Mouse (Mus musculus): Measurements from ENCODE around the gene Defb38.

Defb38 gene

DNA sequence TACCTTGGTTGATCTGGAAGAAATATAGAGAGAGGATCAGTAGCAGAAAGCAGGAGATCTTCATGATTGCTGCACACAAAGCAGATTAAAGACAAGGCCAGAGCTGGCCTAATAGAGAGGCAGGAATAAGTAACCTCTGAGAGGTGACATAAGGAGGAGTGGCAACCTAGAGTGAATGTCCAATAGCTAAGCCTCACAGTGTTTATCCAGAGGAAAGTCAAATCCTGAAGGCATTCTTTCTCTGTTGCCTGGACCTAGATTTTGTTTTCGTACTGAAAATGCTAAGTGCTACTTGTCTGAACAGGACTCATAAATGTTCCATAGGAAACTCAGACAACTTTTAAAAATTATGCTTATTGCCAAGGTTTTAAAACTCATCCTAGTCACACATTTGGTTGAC lies at the start of gene Defb38:
Defb38 (minus strand) TSS at position 101 of the 400 bp plus-strand sequence.
- DNase-seq (ENCODE audit: low read depth): no peak

DNA sequence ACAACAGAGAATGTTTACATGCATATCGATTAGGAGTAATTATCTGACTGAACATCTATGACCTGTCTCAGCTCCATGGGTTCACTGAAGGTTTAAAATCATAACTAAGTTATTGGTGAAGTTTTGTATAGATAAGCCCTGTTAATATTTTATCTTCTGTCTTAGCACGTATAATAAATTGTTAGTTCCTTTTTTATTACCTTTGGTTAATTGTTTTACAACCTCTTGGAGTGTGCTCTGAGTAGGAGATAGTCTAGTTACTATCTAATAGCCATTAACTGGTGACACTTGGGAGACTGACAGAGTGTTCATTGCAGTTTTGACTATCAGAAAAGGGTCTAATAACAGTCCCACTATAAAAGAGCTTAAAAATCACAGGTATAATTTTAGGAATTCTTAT lies 39.6 kb upstream of the Defb38 start:
- no peak for DNase-seq (ENCODE audit: low read depth)

DNA sequence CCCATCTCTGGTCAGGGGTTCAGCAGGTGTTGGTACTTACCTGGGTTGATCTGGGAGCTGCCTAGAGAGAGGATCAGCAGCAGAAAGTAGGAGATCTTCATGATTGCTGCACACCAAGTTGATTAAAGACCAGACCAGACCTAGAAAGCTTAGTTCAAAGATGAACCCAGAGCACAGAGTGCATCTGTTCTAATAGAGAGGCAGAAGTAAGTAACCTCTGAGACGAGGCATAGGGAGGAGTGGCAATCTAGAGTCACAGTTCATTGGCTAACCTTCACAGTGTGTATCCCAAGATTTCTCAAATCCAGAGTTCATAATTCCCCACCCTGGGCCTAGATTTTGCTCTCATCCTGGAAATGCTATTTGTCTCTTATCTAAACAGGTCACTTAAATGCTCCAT lies 38.3 kb upstream of the Defb38 start, which contains the start of gene Defb39:
Defb39 (minus strand) TSS at position 101 of the 400 bp plus-strand sequence.
- DNase-seq (ENCODE audit: low read depth): no peak

DNA sequence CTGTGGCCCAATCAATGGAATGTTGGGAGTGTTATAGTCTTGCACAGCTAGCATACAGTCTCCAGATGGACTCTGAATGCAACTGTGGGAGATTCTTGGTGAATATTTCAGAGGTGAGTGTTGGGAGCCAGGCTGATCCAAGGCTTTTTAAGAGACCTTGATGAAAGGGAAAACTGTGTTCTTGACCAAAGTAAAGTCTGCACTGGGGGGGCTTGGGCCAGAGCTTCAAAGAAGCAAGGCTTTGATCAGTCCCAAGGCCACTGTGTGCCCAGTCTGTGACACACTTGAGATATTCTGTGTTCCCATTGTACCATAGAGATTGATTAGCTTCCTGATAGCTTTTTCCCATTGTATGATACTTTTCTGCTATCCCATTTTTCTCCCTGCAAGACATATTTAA lies 36.5 kb upstream of the Defb38 start:
- no peak for DNase-seq (ENCODE audit: low read depth)

DNA sequence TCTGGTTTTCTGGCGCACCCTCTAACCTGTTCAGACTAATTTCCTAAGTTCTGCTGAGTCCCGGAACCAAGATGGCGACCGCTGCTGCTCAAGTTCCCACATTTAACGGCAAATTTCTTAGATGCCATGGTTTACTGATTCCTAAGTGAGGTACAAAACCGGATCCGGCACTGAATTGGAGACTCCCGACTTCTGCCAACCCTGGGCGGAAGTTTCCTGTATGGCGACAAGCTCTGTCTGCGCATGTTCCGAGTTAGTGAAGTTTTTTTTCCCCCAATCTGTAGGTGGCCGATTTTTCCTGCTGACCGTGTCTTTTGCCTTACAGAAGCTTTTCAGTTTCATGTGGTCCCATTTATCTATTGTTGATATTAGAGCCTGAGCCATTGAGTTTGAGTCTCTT lies 18.9 kb upstream of the Defb38 start:
- no peak for DNase-seq (ENCODE audit: low read depth)

Data from naive thymus-derived CD4-positive, alpha-beta T cell, adult 2 months (primary cell).